Mouse (Mus musculus) embryonic facial prominence, embryonic 14.5 days (tissue): ENCODE data around the gene 1700029P11Rik. TPM values are rescaled to one million over a fixed set of nuclear protein-coding genes. Genes with fewer than 3 reads are reported as not detected.

Source experiments
- ATAC-seq: fragments of 200-750 bp; cut with Nextera tagmentation; 2 replicates; pipeline ENCODE4 v1.8.0; 2017; ENCODE audit warnings: low read depth, moderate number of reproducible peaks, moderate TSS enrichment
- DNase-seq: peaks from one replicate; pipeline ENCODE4 v3.0.0-alpha.2; 2015; ENCODE audit warnings: low spot score
- H3K27ac ChIP-seq: fragments of 300-500 bp; sonication (generic); replicated peaks from 2 replicates; pipeline ENCODE4 v1.5.1; 2014; ENCODE audit warnings: low read depth, mild to moderate bottlenecking, low read length, moderate library complexity
- H3K27me3 ChIP-seq: fragments of 300-500 bp; sonication (generic); replicated peaks from 2 replicates; pipeline ENCODE4 v1.6.1; 2014; ENCODE audit warnings: low read length; ENCODE audit not compliant: control insufficient read depth, insufficient read depth
- H3K36me3 ChIP-seq: fragments of 300-500 bp; sonication (generic); 2 replicates; pipeline ENCODE4 v1.6.1; 2014; ENCODE audit warnings: low read length, mixed read lengths; ENCODE audit not compliant: control insufficient read depth, insufficient read depth
- H3K4me1 ChIP-seq: fragments of 300-500 bp; sonication (generic); 2 replicates; pipeline ENCODE4 v1.6.1; 2014; ENCODE audit warnings: antibody characterized with exemption, low read length; ENCODE audit not compliant: control insufficient read depth, insufficient read depth
- H3K4me2 ChIP-seq: fragments of 300-500 bp; sonication (generic); 2 replicates; pipeline ENCODE4 v1.6.1; 2014; ENCODE audit warnings: low read depth, mild to moderate bottlenecking, low read length, moderate library complexity, mixed read lengths
- H3K4me3 ChIP-seq: fragments of 300-500 bp; sonication (generic); 2 replicates; pipeline ENCODE4 v1.5.1; 2014; ENCODE audit warnings: low read depth, mild to moderate bottlenecking, low read length
- H3K9ac ChIP-seq: fragments of 300-500 bp; sonication (generic); 2 replicates; pipeline ENCODE4 v1.6.1; 2014; ENCODE audit warnings: low read depth, mild to moderate bottlenecking, low read length, moderate library complexity, mixed read lengths
- H3K9me3 ChIP-seq: fragments of 300-500 bp; sonication (generic); 2 replicates; pipeline ENCODE4 v1.6.1; 2016; ENCODE audit warnings: low read length; ENCODE audit not compliant: control insufficient read depth
- WGBS: fragments of 180-500 bp; shearing (Covaris S2); extraction: QIAGEN DNeasy Blood & Tissue Kit; methylation state at CpG from one replicate; pipeline ENCODE4 v1.1.7; 2014; 5-methylcytosine and 5-hydroxymethylcytosine counted together
- polyA plus RNA-seq: library from polyadenylated mRNA; unstranded; fragments of >200 nt; fragmentation: Nextera tagmentation; extraction: Ambion mirVana; gene quantifications from 2 replicates; pipeline ENCODE4 v1.2.1, GENCODE M21; 2014

Gene 1700029P11Rik
- polyA plus RNA-seq, 1 experiment from 2014 or later, result not detected

- DNase-seq (no peak), ATAC-seq (no peak)
- Histone ChIP-seq H3K36me3 (peaks cover 6% of the 10 kb centered on the region; the same call in 1 of the 2 replicates), H3K9me3 (no peaks in the 10 kb centered on the region), H3K4me1 (peaks cover 9% of the 10 kb centered on the region), H3K4me2 (peak overlapping the region; percentile 79), H3K27me3 (no peaks in the 10 kb centered on the region), H3K4me3 (peak overlapping the region; percentile 93), H3K27ac (no peak overlapping the region), H3K9ac (peak overlapping the region; percentile 87)
- 16% methylated on average over 9 of the region's 9 CpGs for WGBS
Observed at GRCm38 (mm10) chr15:82014745-82015391, 34.5 kb downstream of the 1700029P11Rik start.

DNA sequence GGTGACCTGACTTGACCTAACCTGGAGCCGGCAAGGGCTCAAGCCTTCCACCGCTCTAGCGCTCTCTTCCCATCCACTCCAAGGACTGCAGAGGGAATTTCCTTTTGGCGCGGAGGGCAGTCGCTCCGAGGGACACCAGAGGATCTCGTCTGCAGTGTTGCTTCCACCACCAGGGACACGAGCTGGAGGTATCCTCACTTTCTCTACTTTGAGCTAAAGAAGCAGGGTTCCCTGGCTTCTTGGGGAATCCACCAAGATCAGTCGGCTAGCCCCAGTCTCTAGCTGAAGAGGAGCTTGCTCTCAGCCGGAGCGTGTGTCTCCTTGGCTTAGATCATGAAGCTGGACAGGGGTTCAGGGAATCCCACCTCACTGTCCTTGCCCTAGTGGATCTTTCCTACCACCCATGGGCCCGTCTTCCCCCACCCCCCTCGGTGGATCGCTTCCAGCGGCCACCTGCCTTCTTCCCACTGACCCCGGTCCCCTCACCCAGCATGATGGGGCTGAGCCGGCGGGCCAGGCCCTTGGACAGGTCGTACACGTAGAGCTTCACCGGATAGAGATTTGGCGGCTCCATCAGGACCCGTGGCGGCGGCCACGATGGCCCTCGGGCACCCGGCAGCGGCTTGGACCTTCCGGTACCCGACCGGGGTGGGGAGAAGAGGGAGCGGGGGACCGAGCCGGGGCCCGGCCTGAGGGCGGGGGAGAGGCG, 35.2 kb downstream of the 1700029P11Rik start:
- 0% methylated on average over 29 of the region's 39 CpGs for WGBS
- Histone ChIP-seq H3K36me3 (peaks cover 6% of the 10 kb centered on the region; the same call in 1 of the 2 replicates), H3K27me3 (no peaks in the 10 kb centered on the region), H3K9me3 (no peaks in the 10 kb centered on the region), H3K4me2 (peak overlapping the region; percentile 79), H3K9ac (peak overlapping the region; percentile 87), H3K4me3 (peak overlapping the region; percentile 93), H3K4me1 (peaks cover 9% of the 10 kb centered on the region), H3K27ac (peak overlapping the region; percentile 61; the same call in 1 of the 2 replicates)
- peak; percentile 42 for ATAC-seq
- DNase-seq, result peak; percentile 27

- peaks cover 9% of the 10 kb centered on the region for H3K4me1 ChIP-seq
- no peaks in the 10 kb centered on the region for H3K9me3 ChIP-seq
- 0% methylated on average over 45 of the region's 53 CpGs for WGBS
- ATAC-seq (peak; percentile 96), DNase-seq (peak; percentile 99)
- peak overlapping the region; percentile 93 for H3K4me3 ChIP-seq
- H3K36me3 ChIP-seq, result peaks cover 6% of the 10 kb centered on the region; the same call in 1 of the 2 replicates
- H3K27ac ChIP-seq, result peak overlapping the region; percentile 66
- H3K27me3 ChIP-seq, result no peaks in the 10 kb centered on the region
- peak overlapping the region; percentile 83 for H3K4me2 ChIP-seq
- H3K9ac ChIP-seq, result peak overlapping the region; percentile 87
Observed at GRCm38 (mm10) chr15:82016101-82016808, 35.9 kb downstream of the 1700029P11Rik start.

DNA sequence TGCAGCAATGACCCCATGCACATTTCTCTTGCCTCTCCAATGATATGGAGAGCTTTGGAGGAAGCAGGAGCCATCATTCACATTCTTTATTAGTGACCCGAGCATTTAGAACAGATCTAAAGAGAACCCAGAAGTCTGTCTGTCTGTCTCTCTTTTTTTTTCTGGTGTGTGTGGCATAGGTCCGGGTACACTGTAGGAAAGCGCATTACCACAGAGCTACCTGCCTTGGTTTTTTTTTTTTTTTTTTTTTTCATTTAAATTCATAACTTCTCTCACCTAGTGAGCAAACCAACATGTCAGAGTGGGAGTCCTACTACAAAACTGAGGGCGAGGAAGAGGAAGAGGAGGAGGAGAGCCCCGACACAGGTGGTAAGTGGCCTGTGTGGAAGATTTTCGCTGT, 36.5 kb downstream of the 1700029P11Rik start:
- Histone ChIP-seq H3K27ac (peak overlapping the region; percentile 66), H3K4me2 (peak overlapping the region; percentile 83), H3K9me3 (no peaks in the 10 kb centered on the region), H3K36me3 (peaks cover 9% of the 10 kb centered on the region; the same call in 1 of the 2 replicates), H3K4me1 (peaks cover 9% of the 10 kb centered on the region), H3K9ac (peak overlapping the region; percentile 74), H3K4me3 (peak overlapping the region; percentile 93), H3K27me3 (no peaks in the 10 kb centered on the region)
- DNase-seq (no peak), ATAC-seq (no peak)
- 24% methylated on average over 6 of the region's 6 CpGs for WGBS

GRCm38 (mm10) chr15:82017461-82017860, 37.1 kb downstream of the 1700029P11Rik start:
- no peak for ATAC-seq
- Histone ChIP-seq H3K9ac (no peak overlapping the region), H3K4me3 (no peak overlapping the region), H3K4me1 (peaks cover 9% of the 10 kb centered on the region), H3K27me3 (no peaks in the 10 kb centered on the region), H3K27ac (no peak overlapping the region), H3K36me3 (peaks cover 14% of the 10 kb centered on the region; the same call in 1 of the 2 replicates), H3K9me3 (no peaks in the 10 kb centered on the region), H3K4me2 (peak overlapping the region; percentile 24)
- DNase-seq, result no peak
- 71% methylated on average over 4 of the region's 4 CpGs for WGBS

- ATAC-seq, result no peak
- no peaks in the 10 kb centered on the region for H3K9me3 ChIP-seq
- H3K4me3 ChIP-seq, result no peak overlapping the region
- no peak overlapping the region for H3K27ac ChIP-seq
- H3K4me1 ChIP-seq, result peaks cover 6% of the 10 kb centered on the region
- H3K36me3 ChIP-seq, result peaks cover 32% of the 10 kb centered on the region
- DNase-seq, result peak; percentile 30
- H3K4me2 ChIP-seq, result no peak overlapping the region
- 81% methylated on average over 3 of the region's 3 CpGs for WGBS
- H3K9ac ChIP-seq, result no peak overlapping the region
- no peaks in the 10 kb centered on the region for H3K27me3 ChIP-seq
Observed at GRCm38 (mm10) chr15:82019288-82019687, 38.9 kb downstream of the 1700029P11Rik start.

GRCm38 (mm10) chr15:82022535-82023088, 42.3 kb downstream of the 1700029P11Rik start:
- no peaks in the 10 kb centered on the region; the same call in 1 of the 2 replicates for H3K4me1 ChIP-seq
- DNase-seq (no peak), ATAC-seq (no peak)
- peaks cover 65% of the 10 kb centered on the region for H3K36me3 ChIP-seq
- H3K4me2 ChIP-seq, result no peak overlapping the region
- H3K27me3 ChIP-seq, result no peaks in the 10 kb centered on the region
- no peak overlapping the region for H3K27ac ChIP-seq
- 93% methylated on average over 13 of the region's 13 CpGs for WGBS
- no peaks in the 10 kb centered on the region for H3K9me3 ChIP-seq
- H3K9ac ChIP-seq, result no peak overlapping the region
- no peak overlapping the region for H3K4me3 ChIP-seq

GRCm38 (mm10) chr15:82023965-82024635, 43.8 kb downstream of the 1700029P11Rik start:
- no peak overlapping the region for H3K9ac ChIP-seq
- H3K36me3 ChIP-seq, result peaks cover 76% of the 10 kb centered on the region
- DNase-seq, result no peak
- no peak overlapping the region for H3K4me3 ChIP-seq
- ATAC-seq, result no peak
- 84% methylated on average over 6 of the region's 6 CpGs for WGBS
- H3K27me3 ChIP-seq, result no peaks in the 10 kb centered on the region
- no peaks in the 10 kb centered on the region for H3K9me3 ChIP-seq
- no peaks in the 10 kb centered on the region for H3K4me1 ChIP-seq
- H3K27ac ChIP-seq, result no peak overlapping the region
- no peak overlapping the region for H3K4me2 ChIP-seq
